Mouse (Mus musculus): ENCODE results near the gene Rcan2. TPM values are rescaled to one million over a fixed set of nuclear protein-coding genes. Genes with fewer than 3 reads are reported as not detected.
A peak's percentile ranks its signal among the peaks of the same experiment; 100 is the strongest.
"Not testable (repeated sequence)": the region's sequence is repeated elsewhere in the genome, so short reads cannot be mapped to it uniquely, and the experiment has no call there.

Rcan2 gene
- polyA plus RNA-seq, 1 experiment from 2014 or later, result 133 TPM

DNA sequence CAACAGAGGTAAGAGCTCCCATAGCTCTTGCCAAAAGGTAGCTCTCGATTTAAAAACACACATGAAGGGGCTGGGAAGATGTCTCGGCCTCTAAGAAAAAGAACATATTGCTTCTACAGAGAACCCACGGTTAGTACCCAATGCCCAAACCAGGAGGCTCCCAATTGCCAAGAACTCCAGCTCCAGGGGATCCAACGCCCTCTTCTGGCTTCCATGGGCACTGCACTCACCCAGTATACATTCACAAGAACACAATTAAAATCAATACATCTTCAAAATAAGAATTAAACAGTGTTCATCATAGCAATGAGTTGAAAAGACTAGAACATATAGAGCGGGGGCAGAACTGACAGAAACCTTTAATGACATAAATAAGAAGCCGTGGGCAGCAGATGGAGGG, 17.2 kb downstream of the Rcan2 start:
- ATAC-seq, result no peak
- peaks cover 15% of the 10 kb centered on the region for H3K4me1 ChIP-seq (ENCODE audit: control insufficient read depth, insufficient read depth, low read length)
- no peak overlapping the region for H3K4me2 ChIP-seq (ENCODE audit: low read length)
- H3K9ac ChIP-seq (ENCODE audit: low read depth, low read length), result no peak overlapping the region
- 82% methylated on average over 6 of the region's 6 CpGs for WGBS
- H3K4me3 ChIP-seq (ENCODE audit: low read depth, low read length), result no peak overlapping the region
- H3K27me3 ChIP-seq (ENCODE audit: control insufficient read depth, insufficient read depth, low read depth, low read length), result no peaks in the 10 kb centered on the region
- no peaks in the 10 kb centered on the region for H3K36me3 ChIP-seq (ENCODE audit: control insufficient read depth, insufficient read depth, low read length)
- H3K9me3 ChIP-seq (replicated peaks; ENCODE audit: control insufficient read depth, low read length, poor library complexity, severe bottlenecking), result no peaks in the 10 kb centered on the region
- H3K27ac ChIP-seq (ENCODE audit: low read length), result no peak overlapping the region

DNA sequence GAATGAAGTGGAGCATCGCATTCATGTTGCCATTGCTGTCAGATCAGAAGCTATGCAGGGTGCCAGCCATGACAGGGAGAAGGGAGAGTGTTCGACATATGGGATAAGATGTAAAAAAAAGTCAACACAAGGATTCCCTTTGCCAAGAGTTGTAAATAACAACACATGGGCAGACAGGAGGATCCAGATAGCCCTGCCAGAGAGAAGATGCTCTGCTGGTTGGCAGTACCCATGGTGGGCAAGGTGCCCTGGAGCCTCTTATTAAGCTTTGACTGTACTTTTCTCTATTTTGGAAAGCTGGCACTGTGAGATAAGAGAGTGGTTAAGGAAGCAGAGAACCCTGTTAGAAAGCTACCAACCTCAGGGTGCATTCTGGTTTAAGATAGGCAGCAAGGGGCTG, 19.8 kb downstream of the Rcan2 start:
- H3K4me2 ChIP-seq (ENCODE audit: low read length), result no peak overlapping the region
- no peak overlapping the region for H3K4me3 ChIP-seq (ENCODE audit: low read depth, low read length)
- ATAC-seq, result no peak
- no peaks in the 10 kb centered on the region for H3K36me3 ChIP-seq (ENCODE audit: control insufficient read depth, insufficient read depth, low read length)
- WGBS, result 81% methylated on average over 2 of the region's 2 CpGs
- H3K27ac ChIP-seq (ENCODE audit: low read length), result peak overlapping the region; percentile 86; the same call in 1 of the 2 replicates
- no peak overlapping the region for H3K9ac ChIP-seq (ENCODE audit: low read depth, low read length)
- peaks cover 17% of the 10 kb centered on the region for H3K4me1 ChIP-seq (ENCODE audit: control insufficient read depth, insufficient read depth, low read length)
- H3K27me3 ChIP-seq (ENCODE audit: control insufficient read depth, insufficient read depth, low read depth, low read length), result no peaks in the 10 kb centered on the region
- H3K9me3 ChIP-seq (replicated peaks; ENCODE audit: control insufficient read depth, low read length, poor library complexity, severe bottlenecking), result no peaks in the 10 kb centered on the region

DNA sequence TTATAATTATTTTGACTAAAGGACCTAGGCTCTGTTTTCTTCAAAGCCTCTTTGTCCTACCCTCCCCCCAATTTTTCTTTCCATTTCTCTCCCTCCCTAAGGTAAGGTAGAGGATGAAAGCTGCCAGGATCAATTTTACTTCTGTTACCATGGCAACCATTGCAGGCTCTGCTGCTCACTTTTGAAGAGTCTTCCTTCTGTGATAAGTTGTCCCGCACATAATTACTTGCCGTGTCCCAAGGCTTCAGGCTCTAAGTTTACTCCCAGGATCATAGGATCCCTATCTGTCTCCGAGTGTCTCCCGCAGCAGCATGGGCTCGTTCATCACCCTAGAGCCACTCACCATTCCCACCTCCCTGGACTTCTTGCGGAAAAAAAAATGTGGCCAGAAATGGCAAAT, 21.1 kb downstream of the Rcan2 start:
- peaks cover 18% of the 10 kb centered on the region for H3K4me1 ChIP-seq (ENCODE audit: control insufficient read depth, insufficient read depth, low read length)
- H3K9ac ChIP-seq (ENCODE audit: low read depth, low read length), result no peak overlapping the region
- no peak overlapping the region for H3K4me3 ChIP-seq (ENCODE audit: low read depth, low read length)
- peak overlapping the region; percentile 39 for H3K4me2 ChIP-seq (ENCODE audit: low read length)
- ATAC-seq, result peak; percentile 88
- no peaks in the 10 kb centered on the region for H3K36me3 ChIP-seq (ENCODE audit: control insufficient read depth, insufficient read depth, low read length)
- H3K27me3 ChIP-seq (ENCODE audit: control insufficient read depth, insufficient read depth, low read depth, low read length), result no peaks in the 10 kb centered on the region
- peak overlapping the region; percentile 86 for H3K27ac ChIP-seq (ENCODE audit: low read length)
- 31% methylated on average over 6 of the region's 6 CpGs for WGBS
- H3K9me3 ChIP-seq (replicated peaks; ENCODE audit: control insufficient read depth, low read length, poor library complexity, severe bottlenecking), result no peaks in the 10 kb centered on the region

DNA sequence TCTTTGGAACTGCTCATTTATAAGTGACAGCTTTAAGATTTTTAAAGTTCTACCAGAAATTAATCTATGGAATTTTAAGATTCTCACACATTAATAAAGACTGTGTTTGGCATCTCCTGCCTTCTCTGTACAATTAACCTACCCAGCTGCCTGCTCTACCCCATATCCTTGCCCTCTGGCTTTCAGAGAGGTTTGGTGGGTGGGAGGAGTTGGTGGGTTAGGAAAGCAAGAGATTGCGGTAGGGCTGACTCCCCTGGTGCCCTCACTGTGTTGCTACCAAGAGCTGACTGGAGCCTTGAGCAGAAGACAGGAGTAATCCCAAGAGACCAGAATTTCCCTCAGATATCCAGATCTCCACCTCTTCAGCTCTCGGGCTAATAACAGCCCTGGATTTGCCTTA, 21.5 kb downstream of the Rcan2 start:
- Histone ChIP-seq H3K9me3 (replicated peaks; ENCODE audit: control insufficient read depth, low read length, poor library complexity, severe bottlenecking) (no peaks in the 10 kb centered on the region), H3K4me3 (ENCODE audit: low read depth, low read length) (no peak overlapping the region), H3K27me3 (ENCODE audit: control insufficient read depth, insufficient read depth, low read depth, low read length) (no peaks in the 10 kb centered on the region), H3K4me1 (ENCODE audit: control insufficient read depth, insufficient read depth, low read length) (peaks cover 18% of the 10 kb centered on the region), H3K9ac (ENCODE audit: low read depth, low read length) (no peak overlapping the region), H3K36me3 (ENCODE audit: control insufficient read depth, insufficient read depth, low read length) (no peaks in the 10 kb centered on the region), H3K4me2 (ENCODE audit: low read length) (peak overlapping the region; percentile 39), H3K27ac (ENCODE audit: low read length) (peak overlapping the region; percentile 86)
- ATAC-seq, result peak; percentile 51; the same call in 1 of the 2 replicates
- WGBS, result 65% methylated on average over 2 of the region's 2 CpGs

DNA sequence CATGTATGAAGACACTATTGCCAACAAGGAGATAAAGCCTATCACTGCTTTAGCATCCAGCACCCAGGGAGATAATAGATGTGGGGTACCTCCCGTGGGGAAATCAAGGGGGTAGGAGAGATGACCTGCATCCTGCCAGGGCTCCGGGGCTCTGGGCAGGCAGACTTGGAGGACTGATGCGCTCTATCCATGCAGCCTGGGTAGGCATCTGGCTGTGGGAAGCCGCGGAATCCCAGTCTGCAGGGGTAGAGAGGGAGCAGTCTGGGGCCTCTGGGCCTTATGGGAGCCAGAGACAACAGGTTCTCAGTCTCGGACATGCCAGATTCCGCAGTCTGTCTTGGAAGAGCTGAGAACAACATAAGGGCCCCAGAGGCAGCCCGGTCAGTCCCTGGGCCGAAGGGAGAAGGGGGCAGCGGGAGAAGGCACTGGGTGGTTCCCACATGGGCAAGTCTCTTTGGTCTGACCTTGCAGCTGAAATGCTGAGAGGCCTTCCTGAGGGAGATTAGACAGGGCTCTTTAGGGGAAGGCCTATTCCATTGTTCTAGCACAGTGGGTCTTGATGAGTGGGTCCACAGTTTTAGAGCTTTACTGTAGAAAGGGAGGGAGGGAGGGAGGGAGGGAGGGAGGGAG, 23.7 kb downstream of the Rcan2 start:
- 81% methylated on average over 10 of the region's 10 CpGs for WGBS
- ATAC-seq, result no peak
- H3K27me3 ChIP-seq (ENCODE audit: control insufficient read depth, insufficient read depth, low read depth, low read length), result no peaks in the 10 kb centered on the region
- no peaks in the 10 kb centered on the region for H3K36me3 ChIP-seq (ENCODE audit: control insufficient read depth, insufficient read depth, low read length)
- no peak overlapping the region for H3K27ac ChIP-seq (ENCODE audit: low read length)
- no peaks in the 10 kb centered on the region for H3K9me3 ChIP-seq (replicated peaks; ENCODE audit: control insufficient read depth, low read length, poor library complexity, severe bottlenecking)
- H3K4me1 ChIP-seq (ENCODE audit: control insufficient read depth, insufficient read depth, low read length), result peaks cover 18% of the 10 kb centered on the region
- no peak overlapping the region for H3K4me3 ChIP-seq (ENCODE audit: low read depth, low read length)
- no peak overlapping the region for H3K4me2 ChIP-seq (ENCODE audit: low read length)
- no peak overlapping the region for H3K9ac ChIP-seq (ENCODE audit: low read depth, low read length)

DNA sequence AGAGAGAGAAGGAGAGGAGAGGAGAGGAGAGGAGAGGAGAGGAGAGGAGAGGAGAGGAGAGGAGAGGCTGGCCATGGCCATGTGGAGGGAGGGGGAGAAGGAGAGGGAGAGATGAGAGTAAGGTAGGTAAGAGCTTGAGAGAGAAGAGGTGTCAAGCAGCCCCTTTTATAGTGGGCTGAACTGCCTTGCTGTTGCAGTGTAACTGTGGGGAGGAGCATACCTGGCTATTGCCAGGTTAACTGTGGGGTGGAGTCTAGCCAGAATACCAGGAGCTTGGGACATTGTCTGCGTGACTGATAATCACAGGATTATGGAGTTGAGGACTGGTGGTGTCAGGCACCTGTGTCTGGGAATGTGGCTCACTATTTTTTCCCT, 24.2 kb downstream of the Rcan2 start:
- 81% methylated on average over 1 of the region's 1 CpGs for WGBS
- H3K36me3 ChIP-seq (ENCODE audit: control insufficient read depth, insufficient read depth, low read length); H3K9ac ChIP-seq (ENCODE audit: low read depth, low read length); H3K4me2 ChIP-seq (ENCODE audit: low read length); ATAC-seq; H3K27me3 ChIP-seq (ENCODE audit: control insufficient read depth, insufficient read depth, low read depth, low read length); H3K9me3 ChIP-seq (replicated peaks; ENCODE audit: control insufficient read depth, low read length, poor library complexity, severe bottlenecking); H3K27ac ChIP-seq (ENCODE audit: low read length); H3K4me3 ChIP-seq (ENCODE audit: low read depth, low read length): not testable (repeated sequence)
- peaks cover 18% of the 10 kb centered on the region for H3K4me1 ChIP-seq (ENCODE audit: control insufficient read depth, insufficient read depth, low read length)

DNA sequence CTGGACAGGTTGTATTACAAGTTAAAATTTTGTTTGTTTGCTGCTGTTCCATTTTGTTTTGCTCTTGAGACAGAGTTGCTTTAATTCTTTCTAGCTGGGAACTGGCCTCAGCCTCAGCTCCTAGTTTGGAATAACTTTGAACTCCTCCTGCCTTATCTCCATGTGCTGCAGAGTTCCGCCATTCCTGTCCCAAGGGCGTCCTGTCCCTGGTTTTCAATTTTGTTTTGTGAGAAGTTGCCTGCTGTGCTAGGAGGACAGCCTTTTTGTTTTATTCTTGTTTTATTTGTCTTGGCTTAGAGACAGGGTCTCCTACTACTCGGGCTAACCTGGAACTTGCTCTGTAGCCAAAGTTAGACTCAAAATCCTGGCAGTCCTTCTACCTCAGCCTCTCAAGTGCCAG, 26.1 kb downstream of the Rcan2 start:
- WGBS, result 52% methylated on average over 3 of the region's 3 CpGs
- Histone ChIP-seq H3K27ac (ENCODE audit: low read length) (no peak overlapping the region), H3K9me3 (replicated peaks; ENCODE audit: control insufficient read depth, low read length, poor library complexity, severe bottlenecking) (no peaks in the 10 kb centered on the region), H3K27me3 (ENCODE audit: control insufficient read depth, insufficient read depth, low read depth, low read length) (no peaks in the 10 kb centered on the region), H3K36me3 (ENCODE audit: control insufficient read depth, insufficient read depth, low read length) (no peaks in the 10 kb centered on the region), H3K4me2 (ENCODE audit: low read length) (no peak overlapping the region), H3K9ac (ENCODE audit: low read depth, low read length) (no peak overlapping the region), H3K4me1 (ENCODE audit: control insufficient read depth, insufficient read depth, low read length) (peaks cover 9% of the 10 kb centered on the region), H3K4me3 (ENCODE audit: low read depth, low read length) (no peak overlapping the region)
- no peak for ATAC-seq

DNA sequence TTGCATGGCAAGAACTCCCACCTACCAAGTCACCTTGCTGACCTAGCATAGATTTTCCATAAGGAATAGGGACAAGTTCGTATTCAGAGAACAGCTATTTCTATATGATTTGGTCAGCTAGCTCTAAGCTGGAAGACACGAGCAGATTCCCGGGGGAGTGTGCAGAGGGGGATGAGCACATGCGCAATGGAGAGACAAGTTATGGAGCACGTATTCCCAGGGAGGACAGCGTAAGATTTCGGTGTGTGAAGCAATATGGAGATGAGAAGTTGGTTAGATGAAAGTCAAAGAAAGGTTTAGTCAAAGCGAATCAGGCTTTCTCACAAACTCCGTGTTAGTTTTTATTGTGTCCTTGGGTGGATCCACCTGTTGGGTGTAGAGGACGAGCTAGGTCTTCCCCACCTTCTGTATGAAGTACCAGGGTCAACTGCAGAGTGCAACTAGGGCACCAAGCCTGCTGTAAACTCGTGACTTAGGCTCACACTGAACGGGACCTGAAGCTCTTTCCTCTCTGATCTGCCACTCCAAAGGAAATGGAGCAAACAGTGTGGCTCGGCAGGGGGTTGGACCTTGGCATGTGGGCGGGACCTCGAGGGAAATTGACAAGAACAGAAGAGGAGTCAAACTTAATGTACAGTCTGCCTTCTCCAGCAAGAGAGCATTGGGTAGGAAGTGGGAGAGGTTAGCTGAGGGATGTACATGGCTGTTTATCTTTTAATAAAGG, 31.4 kb downstream of the Rcan2 start:
- WGBS, result 76% methylated on average over 15 of the region's 15 CpGs

DNA sequence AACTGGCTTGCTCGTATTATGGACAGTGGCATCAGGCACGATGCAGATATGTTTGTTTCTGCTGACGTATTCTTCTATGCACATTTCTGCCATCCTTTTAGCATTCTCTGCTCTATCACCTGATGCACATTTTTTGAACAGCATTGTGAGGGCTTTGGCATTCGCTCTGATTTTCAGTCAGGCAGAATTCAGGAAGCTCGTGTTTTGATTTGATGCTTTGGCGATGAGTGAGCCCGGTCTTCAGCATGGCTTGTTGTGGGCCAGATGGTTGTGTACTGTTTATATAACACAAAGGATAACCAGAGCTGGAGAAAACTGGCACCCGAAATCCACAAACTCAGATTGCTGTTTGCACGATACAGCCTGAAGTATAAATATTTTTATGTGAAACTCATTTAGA, 39.1 kb downstream of the Rcan2 start:
- Histone ChIP-seq H3K9ac (ENCODE audit: low read depth, low read length) (no peak overlapping the region), H3K27me3 (ENCODE audit: control insufficient read depth, insufficient read depth, low read depth, low read length) (no peaks in the 10 kb centered on the region), H3K4me2 (ENCODE audit: low read length) (no peak overlapping the region), H3K4me3 (ENCODE audit: low read depth, low read length) (no peak overlapping the region), H3K27ac (ENCODE audit: low read length) (no peak overlapping the region), H3K4me1 (ENCODE audit: control insufficient read depth, insufficient read depth, low read length) (no peaks in the 10 kb centered on the region), H3K36me3 (ENCODE audit: control insufficient read depth, insufficient read depth, low read length) (no peaks in the 10 kb centered on the region), H3K9me3 (replicated peaks; ENCODE audit: control insufficient read depth, low read length, poor library complexity, severe bottlenecking) (no peaks in the 10 kb centered on the region)
- ATAC-seq, result no peak
- 91% methylated on average over 9 of the region's 9 CpGs for WGBS

More for the DNA sequence above, 31.4 kb downstream of the Rcan2 start:
- Histone ChIP-seq H3K9me3 (replicated peaks; ENCODE audit: control insufficient read depth, low read length, poor library complexity, severe bottlenecking) (no peaks in the 10 kb centered on the region), H3K9ac (ENCODE audit: low read depth, low read length) (no peak overlapping the region), H3K4me1 (ENCODE audit: control insufficient read depth, insufficient read depth, low read length) (no peaks in the 10 kb centered on the region), H3K27ac (ENCODE audit: low read length) (no peak overlapping the region), H3K4me3 (ENCODE audit: low read depth, low read length) (no peak overlapping the region), H3K4me2 (ENCODE audit: low read length) (no peak overlapping the region), H3K36me3 (ENCODE audit: control insufficient read depth, insufficient read depth, low read length) (no peaks in the 10 kb centered on the region), H3K27me3 (ENCODE audit: control insufficient read depth, insufficient read depth, low read depth, low read length) (no peaks in the 10 kb centered on the region)
- no peak for ATAC-seq
